Mouse (Mus musculus) olfactory bulb, adult 2 months (tissue): ENCODE results near the gene 1700013F07Rik.
A peak's percentile ranks its signal among the peaks of the same experiment; 100 is the strongest.

ENCODE experiments used
- CTCF ChIP-seq: fragments of 200-500 bp; IDR thresholded peaks from 2 replicates; pipeline ENCODE4 v1.5.1; 2012; ENCODE audit warnings: low read depth, mild to moderate bottlenecking, low read length, moderate library complexity; ENCODE audit not compliant: insufficient read depth
- POLR2A ChIP-seq: fragments of 200-500 bp; IDR thresholded peaks from 2 replicates; pipeline ENCODE4 v1.6.1; 2012; ENCODE audit warnings: mild to moderate bottlenecking, low read depth, low read length, moderate library complexity; ENCODE audit not compliant: insufficient read depth

- TF ChIP-seq CTCF (no peak), POLR2A (0 out of 2 replicates have a peak, but pooled peaks have one; percentile 24)
Observed at GRCm38 (mm10) chr3:108536517-108537260, 2.7 kb downstream of the 1700013F07Rik start, which contains the start of gene 5330417C22Rik.
